Mouse (Mus musculus): ENCODE measurements around the gene Aox2. TPM values are rescaled to one million over a fixed set of nuclear protein-coding genes. Genes with fewer than 3 reads are reported as not detected.

The Aox2 gene
- total and polyA plus RNA-seq, 3 experiments, result not detected

DNA sequence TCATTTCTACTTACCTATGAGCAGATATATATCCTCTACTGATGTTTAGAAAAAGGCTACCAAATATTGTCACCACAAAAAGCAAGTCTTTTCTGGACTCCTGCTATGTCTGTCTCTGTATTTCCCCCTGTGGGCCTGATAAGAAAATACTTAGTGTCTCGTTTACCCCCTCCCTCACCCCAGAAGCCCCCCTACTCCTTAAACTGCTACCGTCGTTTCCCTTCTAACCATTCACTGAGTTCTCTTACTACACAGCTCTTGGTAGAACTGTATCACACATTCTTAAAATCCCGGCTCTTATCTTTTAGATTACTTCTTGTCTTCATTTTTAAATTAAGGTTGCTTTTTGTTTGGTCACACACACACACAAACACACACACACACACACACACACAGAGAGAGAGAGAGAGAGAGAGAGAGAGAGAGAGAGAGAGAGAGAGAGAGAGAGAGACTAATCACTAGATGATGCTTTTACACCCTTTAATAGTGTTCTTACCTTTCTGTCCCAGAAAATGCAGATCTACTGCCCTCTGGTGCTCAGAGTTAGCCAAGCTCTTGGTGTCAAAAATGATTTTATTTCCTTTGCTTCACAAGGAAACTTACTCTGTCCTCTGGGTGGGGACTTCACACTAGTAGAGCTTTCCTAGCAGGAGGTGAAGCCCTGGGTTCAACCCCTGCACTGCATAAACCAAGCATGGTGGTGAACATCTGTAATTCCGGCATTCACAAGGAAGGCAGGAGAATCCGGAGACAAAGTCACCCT, 7.1 kb upstream of the Aox2 start (continued):
- TF ChIP-seq USF1 (IDR thresholded peaks at IDR 0.05; ENCODE audit: low read depth, low read length), result no peak
- TF ChIP-seq ETS1 (conservative IDR thresholded peaks at IDR 0.05; ENCODE audit: low read depth, low read length), result no peak

GRCm38 (mm10) chr1:58275879-58276278, 2.2 kb upstream of the Aox2 start:
- Histone ChIP-seq H3K4me1 (ENCODE audit: control insufficient read depth in 1 of 2, insufficient read depth in 2 of 2) (peaks cover 0 to 19% of the 10 kb centered on the region in 2 experiments; a peak in 2 of 4 replicates), H3K4me2 (ENCODE audit: insufficient read depth, low read depth, poor library complexity, severe bottlenecking) (peak overlapping the region; percentile 44; the same call in 1 of the 2 replicates), H3K36me3 (replicated peaks in 1 of 2; ENCODE audit: control insufficient read depth in 1 of 2, insufficient read depth in 1 of 2, low read length in 1 of 2) (no peaks in the 10 kb centered on the region), H3K9ac (ENCODE audit: insufficient read depth, low read depth) (no peak overlapping the region), H3K79me2 (replicated peaks; ENCODE audit: control insufficient read depth, extremely low read depth, insufficient read depth, poor library complexity, severe bottlenecking) (no peaks in the 10 kb centered on the region), H3K9me3 (replicated peaks; ENCODE audit: low read length) (no peaks in the 10 kb centered on the region), H3K27ac (ENCODE audit: insufficient read depth, low read depth) (no peak overlapping the region), H3K4me3 (replicated peaks in 1 of 3; ENCODE audit: low read depth in 2 of 3, low read length in 2 of 3, poor library complexity in 1 of 3) (no peak overlapping the region), H3K27me3 (replicated peaks) (no peaks in the 10 kb centered on the region)
- no peak for TF ChIP-seq MAX (IDR thresholded peaks at IDR 0.05; ENCODE audit: low read length)
- TF ChIP-seq SMC3 (IDR thresholded peaks at IDR 0.05; ENCODE audit: low read depth, low read length), result peak; percentile 2; the same call in 1 of the 2 replicates
- TF ChIP-seq SIN3A (IDR thresholded peaks at IDR 0.05; ENCODE audit: low read length), result 0 out of 2 replicates have a peak, but pooled peaks have one; percentile 25
- peak; percentile 85 for TF ChIP-seq BHLHE40 (IDR thresholded peaks at IDR 0.05; ENCODE audit: low read depth, low read length)
- no peak for TF ChIP-seq POLR2A (IDR thresholded peaks at IDR 0.05; ENCODE audit: low read depth, low read length)
- TF ChIP-seq TCF12 (IDR thresholded peaks at IDR 0.05; ENCODE audit: low read depth, low read length), result peak; percentile 40; the same call in 1 of the 2 replicates
- TF ChIP-seq IRF4 (IDR thresholded peaks at IDR 0.05; ENCODE audit: low read depth, low read length), result peak; percentile 9; the same call in 1 of the 2 replicates
- TF ChIP-seq ELF1 (IDR thresholded peaks at IDR 0.05; ENCODE audit: low read depth, low read length), result peak; percentile 13; the same call in 1 of the 2 replicates
- no peak for TF ChIP-seq CTCF (conservative IDR thresholded peaks at IDR 0.05 in 1 of 2, IDR thresholded peaks at IDR 0.05 in 1 of 2; ENCODE audit: low read depth in 2 of 2, low read length in 2 of 2)
- no peak for TF ChIP-seq GABPA (IDR thresholded peaks at IDR 0.05; ENCODE audit: insufficient replicate concordance, low read depth, low read length)
- no peak for TF ChIP-seq UBTF (IDR thresholded peaks at IDR 0.05; ENCODE audit: low read depth, low read length)
- TF ChIP-seq PAX5 (IDR thresholded peaks at IDR 0.05; ENCODE audit: low read length), result no peak
- no peak for TF ChIP-seq E2F4 (IDR thresholded peaks at IDR 0.05; ENCODE audit: insufficient replicate concordance, low read depth, low read length)
- dilution Hi-C loops (cut with MboI; ENCODE audit: extremely low pct_ligation_motif_present, extremely low pct_unique_long_range_greater_than_20kb, low sequenced_read_pairs), result no loop called here
- peak; percentile 57 for DNase-seq (ENCODE audit: extremely low read depth)
- in situ Hi-C loops (cut with MboI; ENCODE audit: low pct_ligation_motif_present, low pct_unique_long_range_greater_than_20kb, low sequenced_read_pairs), result loop anchor here (25.0 kb wide), 1 partner anchor 411 kb away; the partner anchor contains the start of gene Als2cr12

GRCm38 (mm10) chr1:58278513-58278912, 387 bp downstream of the Aox2 start:
- Histone ChIP-seq H3K4me3 (replicated peaks in 1 of 3; ENCODE audit: low read depth in 2 of 3, low read length in 2 of 3, poor library complexity in 1 of 3) (no peak overlapping the region), H3K9ac (ENCODE audit: insufficient read depth, low read depth) (no peak overlapping the region), H3K9me3 (replicated peaks; ENCODE audit: low read length) (no peaks in the 10 kb centered on the region), H3K27me3 (replicated peaks) (peaks cover 2% of the 10 kb centered on the region), H3K27ac (ENCODE audit: insufficient read depth, low read depth) (no peak overlapping the region), H3K79me2 (replicated peaks; ENCODE audit: control insufficient read depth, extremely low read depth, insufficient read depth, poor library complexity, severe bottlenecking) (no peaks in the 10 kb centered on the region), H3K4me2 (ENCODE audit: insufficient read depth, low read depth, poor library complexity, severe bottlenecking) (no peak overlapping the region), H3K4me1 (ENCODE audit: control insufficient read depth in 1 of 2, insufficient read depth in 2 of 2) (peaks cover 0 to 23% of the 10 kb centered on the region in 2 experiments; a peak in 2 of 4 replicates), H3K36me3 (replicated peaks in 1 of 2; ENCODE audit: control insufficient read depth in 1 of 2, insufficient read depth in 1 of 2, low read length in 1 of 2) (no peaks in the 10 kb centered on the region)
- dilution Hi-C loops (cut with MboI; ENCODE audit: extremely low pct_ligation_motif_present, extremely low pct_unique_long_range_greater_than_20kb, low sequenced_read_pairs) (no loop called here), in situ Hi-C loops (cut with MboI; ENCODE audit: low pct_ligation_motif_present, low pct_unique_long_range_greater_than_20kb, low sequenced_read_pairs) (loop anchor here (25.0 kb wide), 1 partner anchor 409 kb away; the partner anchor contains the start of gene Als2cr12)
- TF ChIP-seq HCFC1 (IDR thresholded peaks at IDR 0.05; ENCODE audit: low read depth, low read length), result no peak
- TF ChIP-seq UBTF (IDR thresholded peaks at IDR 0.05; ENCODE audit: low read depth, low read length), result no peak
- no peak for TF ChIP-seq JUN (IDR thresholded peaks at IDR 0.05; ENCODE audit: insufficient read depth, low read depth, low read length)
- no peak for TF ChIP-seq IRF4 (IDR thresholded peaks at IDR 0.05; ENCODE audit: low read depth, low read length)
- no peak for TF ChIP-seq ELF1 (IDR thresholded peaks at IDR 0.05; ENCODE audit: low read depth, low read length)
- TF ChIP-seq RAD21 (IDR thresholded peaks at IDR 0.05; ENCODE audit: low read depth, low read length), result no peak
- TF ChIP-seq ZNF384 (IDR thresholded peaks at IDR 0.05; ENCODE audit: low read depth, low read length), result no peak
- TF ChIP-seq SMC3 (IDR thresholded peaks at IDR 0.05; ENCODE audit: low read depth, low read length), result no peak
- no peak for TF ChIP-seq ETS1 (conservative IDR thresholded peaks at IDR 0.05; ENCODE audit: low read depth, low read length)
- no peak for TF ChIP-seq ZC3H11A (IDR thresholded peaks at IDR 0.05; ENCODE audit: low read depth, low read length)
- no peak for TF ChIP-seq CHD2 (IDR thresholded peaks at IDR 0.05; ENCODE audit: low read length)
- no peak for TF ChIP-seq MAZ (IDR thresholded peaks at IDR 0.05; ENCODE audit: low read depth, low read length)
- no peak for TF ChIP-seq MAX (IDR thresholded peaks at IDR 0.05; ENCODE audit: low read length)
- TF ChIP-seq MAFK (IDR thresholded peaks at IDR 0.05; ENCODE audit: insufficient replicate concordance, low read length), result no peak
- TF ChIP-seq MXI1 (IDR thresholded peaks at IDR 0.05; ENCODE audit: low read depth, low read length), result no peak
- TF ChIP-seq EP300 (IDR thresholded peaks at IDR 0.05; ENCODE audit: low read length), result no peak
- DNase-seq (ENCODE audit: extremely low read depth), result no peak
